Mouse (Mus musculus): ENCODE measurements around the gene Prl8a6.

Gene Prl8a6

DNA sequence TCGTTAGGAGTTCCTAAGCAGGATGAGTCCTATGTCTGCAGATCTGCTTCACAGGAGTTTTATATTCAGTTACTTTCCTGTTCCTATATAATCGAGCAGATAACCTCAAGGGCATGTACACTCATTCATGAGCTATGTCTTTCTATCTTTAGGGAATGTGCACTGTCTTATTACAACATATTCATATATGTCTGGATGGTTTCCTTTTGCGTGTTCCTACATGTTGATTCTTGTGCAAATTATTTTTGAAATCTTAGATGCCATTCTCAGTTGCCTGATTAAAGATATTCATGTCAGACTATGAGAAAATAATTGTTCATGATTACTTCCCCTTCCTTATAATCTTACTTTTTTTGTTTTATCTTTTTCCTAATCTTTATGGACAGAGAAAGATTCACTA, at the start of gene Prl8a6:
TSS of gene Prl8a6 (minus strand) at position 101 of the 400 bp plus-strand sequence.
- no peak for DNase-seq (ENCODE audit: low spot score)

DNA sequence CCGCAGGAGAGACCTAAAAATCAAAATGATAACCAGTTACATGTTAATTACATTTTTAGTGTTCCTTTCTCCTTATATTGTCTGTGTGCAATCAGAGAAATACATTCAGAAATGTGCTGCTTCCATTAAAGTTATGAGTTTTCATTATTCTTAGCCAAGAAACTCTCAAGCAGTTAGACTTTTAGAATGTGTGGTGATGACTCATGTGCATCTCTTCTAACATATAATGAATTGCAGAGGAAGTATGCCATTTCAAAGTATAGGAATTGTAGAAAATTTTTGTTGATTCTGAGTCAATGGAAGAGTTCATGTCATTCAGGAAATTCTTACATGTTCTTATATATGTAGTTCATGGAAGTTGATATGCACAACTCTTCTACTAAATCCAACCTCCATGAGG, 5.3 kb downstream of the Prl8a6 start:
- no peak for DNase-seq (ENCODE audit: low spot score)

DNA sequence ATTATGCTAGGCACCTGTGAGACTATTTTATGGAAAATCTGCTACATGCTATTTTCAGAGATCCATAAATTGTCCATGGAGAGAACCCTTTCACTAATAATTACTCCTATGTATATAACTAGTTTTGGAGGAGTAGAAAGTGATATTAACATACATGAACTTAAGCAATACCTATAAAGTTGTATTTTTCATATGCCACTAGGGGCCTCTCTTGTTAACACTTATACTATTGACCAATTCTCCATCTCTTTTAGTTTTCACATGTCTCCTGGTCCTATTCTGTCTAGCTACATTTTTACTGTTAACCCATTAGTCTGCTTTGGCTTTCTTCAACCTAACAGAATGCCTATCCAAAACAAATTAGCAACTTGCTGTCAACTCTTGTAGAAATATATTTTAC, 24.8 kb downstream of the Prl8a6 start:
- no peak for DNase-seq (ENCODE audit: low spot score)

DNA sequence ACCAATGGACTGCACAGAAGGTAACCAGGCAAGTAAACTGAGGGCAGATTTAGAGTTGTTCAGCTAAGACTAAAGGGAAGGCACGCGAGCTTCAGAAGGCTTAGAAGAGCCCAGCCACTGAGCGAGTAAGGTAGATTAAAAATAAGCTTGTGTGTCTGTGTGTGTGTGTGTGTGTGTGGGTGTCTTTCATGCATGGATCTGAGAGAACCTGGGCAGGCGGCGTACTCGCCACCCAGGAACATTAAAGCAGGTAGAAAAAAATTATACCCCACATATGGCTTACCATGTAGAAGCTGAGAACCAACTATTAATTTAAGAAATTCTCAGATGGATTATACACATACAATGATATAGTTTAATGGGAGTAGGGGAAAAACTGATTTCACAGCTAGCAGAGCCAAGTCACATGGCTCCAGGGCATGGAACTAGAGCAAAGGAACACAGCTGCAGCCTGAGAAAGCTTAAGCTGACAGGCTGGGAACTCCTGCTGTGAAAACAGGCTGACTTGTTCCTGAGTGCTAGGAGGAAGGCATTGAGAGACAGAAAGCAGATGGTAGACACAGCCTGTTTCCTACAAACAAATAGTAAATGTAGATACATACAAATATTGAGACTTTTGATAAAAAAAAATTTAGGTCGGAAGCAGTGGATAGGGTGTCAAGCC, 39.3 kb downstream of the Prl8a6 start:
- no peak for DNase-seq (ENCODE audit: low spot score)

DNA sequence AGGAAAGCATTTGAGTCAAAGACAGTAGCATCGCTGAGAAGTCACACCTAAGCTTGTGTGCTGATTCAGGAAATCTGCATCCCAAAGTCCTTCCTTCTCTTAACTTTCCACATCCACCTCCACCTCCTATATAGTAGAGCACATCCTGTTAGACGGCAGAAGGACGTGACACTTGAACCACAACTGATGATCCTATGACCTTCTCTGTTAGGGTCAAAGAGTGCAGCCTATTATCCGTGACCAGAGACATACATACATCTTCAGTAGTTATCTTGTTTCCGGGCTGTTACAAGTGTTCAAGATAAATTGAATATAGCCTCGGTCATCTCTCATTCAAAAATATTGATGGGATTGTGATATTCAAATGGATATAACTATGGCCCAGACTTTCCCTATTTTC, 47.7 kb downstream of the Prl8a6 start, which contains the start of gene Prl2b1:
TSS of gene Prl2b1 (minus strand) at position 101 of the 400 bp plus-strand sequence.
- DNase-seq (ENCODE audit: low spot score): no peak

All from MN1 (cell line).